Mouse (Mus musculus): ENCODE measurements around the gene Acot10. TPM values are rescaled to one million over a fixed set of nuclear protein-coding genes. Genes with fewer than 3 reads are reported as not detected.
"Not testable (repeated sequence)": the region's sequence is repeated elsewhere in the genome, so short reads cannot be mapped to it uniquely, and the experiment has no call there.

Acot10 gene
- 0.35 and 0.36 TPM in 2 replicates for polyA plus RNA-seq (2014; fragmentation: Nextera tagmentation; extraction: Ambion mirVana)

GRCm38 (mm10) chr15:20666650-20667049, at the start of gene Acot10:
TSS of gene Acot10 (minus strand) at chr15:20666750.
- no peaks in the 10 kb centered on the region for H3K27me3 ChIP-seq (ENCODE audit: control insufficient read depth, insufficient read depth, low read length)
- no peaks in the 10 kb centered on the region for H3K4me1 ChIP-seq (ENCODE audit: control insufficient read depth, insufficient read depth, low read length)
- no peak for ATAC-seq (ENCODE audit: low read depth)
- no peaks in the 10 kb centered on the region for H3K36me3 ChIP-seq (ENCODE audit: control insufficient read depth, insufficient read depth, low read length)
- no peaks in the 10 kb centered on the region for H3K9me3 ChIP-seq (ENCODE audit: control insufficient read depth, low read length)
- no peak within 1 kb of the TSS for H3K27ac ChIP-seq (ENCODE audit: low read depth, low read length)
- no peak within 1 kb of the TSS for H3K9ac ChIP-seq (replicated peaks; ENCODE audit: low read depth, low read length)
- H3K4me3 ChIP-seq (ENCODE audit: low read depth, low read length): no peak within 1 kb of the TSS
- no peak within 1 kb of the TSS for H3K4me2 ChIP-seq (ENCODE audit: low read depth, low read length)
- WGBS: 92% methylated on average over 10 of the region's 10 CpGs

GRCm38 (mm10) chr15:20711859-20712258, 45.3 kb upstream of the Acot10 start:
- 67% methylated on average over 4 of the region's 4 CpGs for WGBS
- no peak overlapping the region for H3K4me2 ChIP-seq (ENCODE audit: low read depth, low read length)
- no peak overlapping the region for H3K9ac ChIP-seq (replicated peaks; ENCODE audit: low read depth, low read length)
- no peak overlapping the region for H3K4me3 ChIP-seq (ENCODE audit: low read depth, low read length)
- no peak overlapping the region for H3K27ac ChIP-seq (ENCODE audit: low read depth, low read length)
- no peaks in the 10 kb centered on the region for H3K27me3 ChIP-seq (ENCODE audit: control insufficient read depth, insufficient read depth, low read length)
- no peaks in the 10 kb centered on the region for H3K9me3 ChIP-seq (ENCODE audit: control insufficient read depth, low read length)
- H3K36me3 ChIP-seq (ENCODE audit: control insufficient read depth, insufficient read depth, low read length): no peaks in the 10 kb centered on the region
- H3K4me1 ChIP-seq (ENCODE audit: control insufficient read depth, insufficient read depth, low read length): no peaks in the 10 kb centered on the region
- no peak for ATAC-seq (ENCODE audit: low read depth)

GRCm38 (mm10) chr15:20696229-20696628, 29.7 kb upstream of the Acot10 start:
- Histone ChIP-seq H3K9me3 (ENCODE audit: control insufficient read depth, low read length) (no peaks in the 10 kb centered on the region), H3K36me3 (ENCODE audit: control insufficient read depth, insufficient read depth, low read length) (no peaks in the 10 kb centered on the region), H3K4me2 (ENCODE audit: low read depth, low read length) (no peak overlapping the region), H3K27ac (ENCODE audit: low read depth, low read length) (no peak overlapping the region), H3K27me3 (ENCODE audit: control insufficient read depth, insufficient read depth, low read length) (no peaks in the 10 kb centered on the region), H3K4me3 (ENCODE audit: low read depth, low read length) (no peak overlapping the region), H3K4me1 (ENCODE audit: control insufficient read depth, insufficient read depth, low read length) (no peaks in the 10 kb centered on the region), H3K9ac (replicated peaks; ENCODE audit: low read depth, low read length) (no peak overlapping the region)
- ATAC-seq (ENCODE audit: low read depth): no peak
- WGBS: 82% methylated on average over 5 of the region's 5 CpGs

- H3K9me3 ChIP-seq (ENCODE audit: control insufficient read depth, low read length): no peaks in the 10 kb centered on the region
- no peak overlapping the region for H3K4me3 ChIP-seq (ENCODE audit: low read depth, low read length)
- H3K9ac ChIP-seq (replicated peaks; ENCODE audit: low read depth, low read length): no peak overlapping the region
- no peak for ATAC-seq (ENCODE audit: low read depth)
- H3K4me1 ChIP-seq (ENCODE audit: control insufficient read depth, insufficient read depth, low read length): no peaks in the 10 kb centered on the region
- no peaks in the 10 kb centered on the region for H3K27me3 ChIP-seq (ENCODE audit: control insufficient read depth, insufficient read depth, low read length)
- WGBS: 78% methylated on average over 5 of the region's 5 CpGs
- no peaks in the 10 kb centered on the region for H3K36me3 ChIP-seq (ENCODE audit: control insufficient read depth, insufficient read depth, low read length)
- no peak overlapping the region for H3K4me2 ChIP-seq (ENCODE audit: low read depth, low read length)
- H3K27ac ChIP-seq (ENCODE audit: low read depth, low read length): no peak overlapping the region
These were observed 17.6 kb upstream of the Acot10 start for GRCm38 (mm10) chr15:20684200-20684599.

- ATAC-seq (ENCODE audit: low read depth): no peak
- WGBS: 72% methylated on average over 2 of the region's 2 CpGs
- H3K4me1 ChIP-seq (ENCODE audit: control insufficient read depth, insufficient read depth, low read length): no peaks in the 10 kb centered on the region
- H3K27me3 ChIP-seq (ENCODE audit: control insufficient read depth, insufficient read depth, low read length): no peaks in the 10 kb centered on the region
- H3K9ac ChIP-seq (replicated peaks; ENCODE audit: low read depth, low read length): no peak overlapping the region
- H3K36me3 ChIP-seq (ENCODE audit: control insufficient read depth, insufficient read depth, low read length): no peaks in the 10 kb centered on the region
- no peak overlapping the region for H3K27ac ChIP-seq (ENCODE audit: low read depth, low read length)
- H3K4me3 ChIP-seq (ENCODE audit: low read depth, low read length): no peak overlapping the region
- H3K4me2 ChIP-seq (ENCODE audit: low read depth, low read length): no peak overlapping the region
- no peaks in the 10 kb centered on the region for H3K9me3 ChIP-seq (ENCODE audit: control insufficient read depth, low read length)
These were observed 16.2 kb upstream of the Acot10 start for GRCm38 (mm10) chr15:20682719-20683118.

GRCm38 (mm10) chr15:20669507-20669906, 3.0 kb upstream of the Acot10 start:
- H3K4me3 ChIP-seq (ENCODE audit: low read depth, low read length); H3K27ac ChIP-seq (ENCODE audit: low read depth, low read length); H3K9ac ChIP-seq (replicated peaks; ENCODE audit: low read depth, low read length); H3K4me1 ChIP-seq (ENCODE audit: control insufficient read depth, insufficient read depth, low read length); H3K36me3 ChIP-seq (ENCODE audit: control insufficient read depth, insufficient read depth, low read length); ATAC-seq (ENCODE audit: low read depth); H3K9me3 ChIP-seq (ENCODE audit: control insufficient read depth, low read length); H3K27me3 ChIP-seq (ENCODE audit: control insufficient read depth, insufficient read depth, low read length); H3K4me2 ChIP-seq (ENCODE audit: low read depth, low read length): not testable (repeated sequence)
- 67% methylated on average over 2 of the region's 2 CpGs for WGBS

GRCm38 (mm10) chr15:20667989-20668388, 1.4 kb upstream of the Acot10 start:
- no peak overlapping the region for H3K4me3 ChIP-seq (ENCODE audit: low read depth, low read length)
- H3K36me3 ChIP-seq (ENCODE audit: control insufficient read depth, insufficient read depth, low read length): no peaks in the 10 kb centered on the region
- no peaks in the 10 kb centered on the region for H3K27me3 ChIP-seq (ENCODE audit: control insufficient read depth, insufficient read depth, low read length)
- no peak overlapping the region for H3K27ac ChIP-seq (ENCODE audit: low read depth, low read length)
- H3K4me1 ChIP-seq (ENCODE audit: control insufficient read depth, insufficient read depth, low read length): no peaks in the 10 kb centered on the region
- H3K9ac ChIP-seq (replicated peaks; ENCODE audit: low read depth, low read length): no peak overlapping the region
- 63% methylated on average over 1 of the region's 1 CpGs for WGBS
- no peak overlapping the region for H3K4me2 ChIP-seq (ENCODE audit: low read depth, low read length)
- no peak for ATAC-seq (ENCODE audit: low read depth)
- no peaks in the 10 kb centered on the region for H3K9me3 ChIP-seq (ENCODE audit: control insufficient read depth, low read length)

GRCm38 (mm10) chr15:20667350-20667749, 800 bp upstream of the Acot10 start:
- Histone ChIP-seq H3K9me3 (ENCODE audit: control insufficient read depth, low read length) (no peaks in the 10 kb centered on the region), H3K9ac (replicated peaks; ENCODE audit: low read depth, low read length) (no peak overlapping the region), H3K36me3 (ENCODE audit: control insufficient read depth, insufficient read depth, low read length) (no peaks in the 10 kb centered on the region), H3K4me3 (ENCODE audit: low read depth, low read length) (no peak overlapping the region), H3K27me3 (ENCODE audit: control insufficient read depth, insufficient read depth, low read length) (no peaks in the 10 kb centered on the region), H3K4me2 (ENCODE audit: low read depth, low read length) (no peak overlapping the region), H3K27ac (ENCODE audit: low read depth, low read length) (no peak overlapping the region), H3K4me1 (ENCODE audit: control insufficient read depth, insufficient read depth, low read length) (no peaks in the 10 kb centered on the region)
- ATAC-seq (ENCODE audit: low read depth): no peak

GRCm38 (mm10) chr15:20660221-20660620, 6.3 kb downstream of the Acot10 start:
- Histone ChIP-seq H3K27ac (ENCODE audit: low read depth, low read length) (no peak overlapping the region), H3K9ac (replicated peaks; ENCODE audit: low read depth, low read length) (no peak overlapping the region), H3K4me3 (ENCODE audit: low read depth, low read length) (no peak overlapping the region), H3K36me3 (ENCODE audit: control insufficient read depth, insufficient read depth, low read length) (no peaks in the 10 kb centered on the region), H3K27me3 (ENCODE audit: control insufficient read depth, insufficient read depth, low read length) (no peaks in the 10 kb centered on the region), H3K9me3 (ENCODE audit: control insufficient read depth, low read length) (no peaks in the 10 kb centered on the region), H3K4me2 (ENCODE audit: low read depth, low read length) (no peak overlapping the region), H3K4me1 (ENCODE audit: control insufficient read depth, insufficient read depth, low read length) (no peaks in the 10 kb centered on the region)
- 79% methylated on average over 2 of the region's 2 CpGs for WGBS
- ATAC-seq (ENCODE audit: low read depth): no peak
